13 mouse cellular contexts compared by ENCODE assay signal in the genomic region with DNA sequence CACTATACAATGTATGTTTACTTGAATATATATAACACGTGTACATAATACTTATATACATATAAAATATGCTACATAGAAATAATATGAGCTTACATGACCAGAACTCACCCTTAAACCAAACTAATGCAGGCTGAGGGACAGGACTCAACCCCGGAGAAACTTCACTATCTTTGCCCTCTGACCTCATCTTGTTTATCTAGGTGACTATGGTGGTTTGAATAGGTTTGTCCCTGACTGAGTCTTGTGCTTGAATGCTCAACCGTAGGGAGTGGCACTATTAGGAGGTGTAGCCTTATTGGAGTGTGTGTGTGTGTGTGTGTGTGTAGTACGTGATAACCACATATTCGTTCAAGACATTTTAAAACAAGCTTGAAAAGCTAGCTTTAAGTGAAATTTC.
"Had no signal": no experiment of that assay in that cellular context is flagged by ENCODE, and none has a peak within 500 bp of the region (broad histone marks: within the 10 kb centered on the region; RNA-seq: fewer than 3 reads in every experiment).

No protein-coding gene starts in this region.

- H3K36me3 ChIP-seq: midbrain, embryonic 13.5 days; midbrain, embryonic 15.5 days; neural tube, embryonic 12.5 days; stomach, embryonic 15.5 days had no signal

- H3K9me3 ChIP-seq: midbrain, embryonic 13.5 days; midbrain, embryonic 15.5 days; neural tube, embryonic 12.5 days; stomach, embryonic 15.5 days had no signal

- ATAC-seq: midbrain, embryonic 13.5 days; midbrain, embryonic 15.5 days had no signal

- H3K4me2 ChIP-seq: lung, embryonic 14.5 days; midbrain, embryonic 11.5 days; midbrain, embryonic 13.5 days; midbrain, embryonic 15.5 days; neural tube, embryonic 12.5 days; stomach, embryonic 15.5 days had no signal

- H3K4me1 ChIP-seq: midbrain, embryonic 13.5 days; midbrain, embryonic 15.5 days; neural tube, embryonic 12.5 days; stomach, embryonic 15.5 days had no signal

- H3K9ac ChIP-seq: lung, embryonic 14.5 days; midbrain, embryonic 13.5 days; midbrain, embryonic 15.5 days; neural tube, embryonic 12.5 days; stomach, embryonic 15.5 days had no signal

- H3K27me3 ChIP-seq: midbrain, embryonic 13.5 days; midbrain, embryonic 15.5 days; neural tube, embryonic 12.5 days; stomach, embryonic 15.5 days had no signal

- DNase-seq: lung, adult 18-20 months; lung, embryonic 14.5 days; lung, postnatal 10 days; lung, postnatal 4 days; right cerebral cortex, postnatal 14 days; thymus, adult 18-20 months; thymus, postnatal 25 days; thymus, postnatal 4 days had no signal

- H3K4me3 ChIP-seq: midbrain, embryonic 13.5 days; midbrain, embryonic 15.5 days; neural tube, embryonic 12.5 days; stomach, embryonic 15.5 days had no signal

- H3K27ac ChIP-seq: midbrain, embryonic 13.5 days; midbrain, embryonic 15.5 days; neural tube, embryonic 12.5 days; stomach, embryonic 15.5 days had no signal
